Mouse (Mus musculus) thymus, postnatal 0 days (tissue): Measurements from ENCODE around the gene Tmem62. TPM values are rescaled to one million over a fixed set of nuclear protein-coding genes. Genes with fewer than 3 reads are reported as not detected.

Experiments
- microRNA-seq: library from miRNA; unstranded; fragments of <30 nt; microRNA quantifications from one replicate; pipeline ENCODE4, GENCODE M21; 2016; ENCODE audit warnings: borderline number of aligned reads
- polyA plus RNA-seq: library from polyadenylated mRNA; unstranded; fragments of >200 nt; fragmentation: Nextera tagmentation; extraction: Ambion mirVana; gene quantifications from 2 replicates; pipeline ENCODE4 v1.2.1, GENCODE M21; 2015

Tmem62 gene
- polyA plus RNA-seq, 1 experiment from 2014 or later = 4.7 TPM

Small RNA genes within 50 kb of the gene (microRNA-seq; reads per million reads assigned to microRNA genes)
- gene Gm44325 = not detected

Other genes with a start within 250 kb of the Tmem62 start
- gene Cdan1, start 126.9 kb upstream of the Tmem62 start, polyA plus RNA-seq = 8.2 and 8.7 TPM in 2 replicates
- gene Ttbk2, start 126.4 kb upstream of the Tmem62 start, polyA plus RNA-seq = 2.7 and 3.7 TPM in 2 replicates
- 23.1 and 28.6 TPM in 2 replicates for gene Ubr1, start 6.3 kb upstream of the Tmem62 start, polyA plus RNA-seq
- 81.1 and 85.9 TPM in 2 replicates for gene Ccndbp1, start 31.4 kb downstream of the Tmem62 start, polyA plus RNA-seq
- gene Epb42, start 60.1 kb downstream of the Tmem62 start, polyA plus RNA-seq = 0.30 and 0.46 TPM in 2 replicates
- 0.31 and 0.42 TPM in 2 replicates for gene Tgm5, start 108.8 kb downstream of the Tmem62 start, polyA plus RNA-seq
- 0.37 and 0.38 TPM in 2 replicates for gene Tgm7, start 132.8 kb downstream of the Tmem62 start, polyA plus RNA-seq
- 20.3 and 21.3 TPM in 2 replicates for gene Adal, start 163.4 kb downstream of the Tmem62 start, polyA plus RNA-seq
- gene Lcmt2, start 163.6 kb downstream of the Tmem62 start, polyA plus RNA-seq = 23.4 and 25.5 TPM in 2 replicates
- 45.5 and 51.2 TPM in 2 replicates for gene Tubgcp4, start 193.6 kb downstream of the Tmem62 start, polyA plus RNA-seq
- gene Zscan29, start 194.1 kb downstream of the Tmem62 start, polyA plus RNA-seq = 9.4 and 11.5 TPM in 2 replicates